Mouse (Mus musculus) midbrain, embryonic 12.5 days (tissue): ENCODE measurements around the gene Ablim1. TPM values are rescaled to one million over a fixed set of nuclear protein-coding genes. Genes with fewer than 3 reads are reported as not detected.
"Not testable (repeated sequence)": the region's sequence is repeated elsewhere in the genome, so short reads cannot be mapped to it uniquely, and the experiment has no call there.

Experiments used
- ATAC-seq: fragments of 200-750 bp; cut with Nextera tagmentation; 2 replicates; pipeline ENCODE4 v1.8.0; 2017; ENCODE audit warnings: low read depth, moderate TSS enrichment, moderate library complexity; ENCODE audit not compliant: low FRiP score
- H3K27ac ChIP-seq: fragments of 300-500 bp; sonication (generic); replicated peaks from 2 replicates; pipeline ENCODE4 v1.5.1; 2016; ENCODE audit warnings: mild to moderate bottlenecking
- H3K27me3 ChIP-seq: fragments of 300-500 bp; sonication (generic); 2 replicates; pipeline ENCODE4 v1.6.1; 2016; ENCODE audit warnings: mild to moderate bottlenecking
- H3K36me3 ChIP-seq: fragments of 300-500 bp; sonication (generic); 2 replicates; pipeline ENCODE4 v1.6.1; 2016
- H3K4me1 ChIP-seq: fragments of 300-500 bp; sonication (generic); 2 replicates; pipeline ENCODE4 v1.6.1; 2016
- H3K4me2 ChIP-seq: fragments of 300-500 bp; sonication (generic); replicated peaks from 2 replicates; pipeline ENCODE4 v1.6.1; 2016; ENCODE audit warnings: mild to moderate bottlenecking, moderate library complexity
- H3K4me3 ChIP-seq: fragments of 300-500 bp; sonication (generic); 2 replicates; pipeline ENCODE4 v1.5.1; 2016; ENCODE audit warnings: mild to moderate bottlenecking
- H3K9ac ChIP-seq: fragments of 300-500 bp; sonication (generic); replicated peaks from 2 replicates; pipeline ENCODE4 v1.6.1; 2016; ENCODE audit warnings: mild to moderate bottlenecking, moderate library complexity
- H3K9me3 ChIP-seq: fragments of 300-500 bp; sonication (generic); 2 replicates; pipeline ENCODE4 v1.6.1; 2016; ENCODE audit warnings: mild to moderate bottlenecking
- WGBS: fragments of 180-500 bp; shearing (Covaris S2); methylation state at CpG from one replicate; pipeline ENCODE4 v1.1.7; 2016; 5-methylcytosine and 5-hydroxymethylcytosine counted together
- polyA plus RNA-seq: library from polyadenylated mRNA; unstranded; fragments of >200 nt; fragmentation: Nextera tagmentation; extraction: Ambion mirVana; gene quantifications from 2 replicates; pipeline ENCODE4 v1.2.1, GENCODE M21; 2016

Ablim1 gene
- polyA plus RNA-seq, 1 experiment from 2014 or later: 24.0 TPM

- no peak overlapping the region for H3K9ac ChIP-seq
Observed at GRCm38 (mm10) chr19:57138045-57138444, 176.7 kb downstream of the Ablim1 start.

GRCm38 (mm10) chr19:57136228-57136627 is 178.5 kb downstream of the Ablim1 start:
- H3K27me3 ChIP-seq: no peaks in the 10 kb centered on the region
- no peaks in the 10 kb centered on the region for H3K36me3 ChIP-seq
- ATAC-seq: peak; percentile 41
- peaks cover 14% of the 10 kb centered on the region for H3K4me1 ChIP-seq
- no peak overlapping the region for H3K4me2 ChIP-seq
- 25% methylated on average over 7 of the region's 7 CpGs for WGBS
- no peaks in the 10 kb centered on the region for H3K9me3 ChIP-seq
- no peak overlapping the region for H3K27ac ChIP-seq
- H3K4me3 ChIP-seq: no peak overlapping the region
- H3K9ac ChIP-seq: no peak overlapping the region

More at GRCm38 (mm10) chr19:57138045-57138444, 176.7 kb downstream of the Ablim1 start:
- H3K9me3 ChIP-seq: no peaks in the 10 kb centered on the region
- no peak overlapping the region for H3K4me3 ChIP-seq
- H3K4me2 ChIP-seq: no peak overlapping the region
- no peaks in the 10 kb centered on the region for H3K27me3 ChIP-seq
- no peak overlapping the region for H3K27ac ChIP-seq
- no peaks in the 10 kb centered on the region for H3K36me3 ChIP-seq
- ATAC-seq: peak; percentile 19; the same call in 1 of the 2 replicates
- peaks cover 14% of the 10 kb centered on the region for H3K4me1 ChIP-seq

- ATAC-seq, H3K36me3 ChIP-seq, H3K4me2 ChIP-seq, H3K27me3 ChIP-seq, H3K9me3 ChIP-seq, H3K9ac ChIP-seq, H3K4me3 ChIP-seq, H3K27ac ChIP-seq: not testable (repeated sequence)
- WGBS: 94% methylated on average over 6 of the region's 6 CpGs
- peaks cover 14% of the 10 kb centered on the region for H3K4me1 ChIP-seq
Observed at GRCm38 (mm10) chr19:57135654-57136053, 179.1 kb downstream of the Ablim1 start.

- Histone ChIP-seq H3K36me3 (no peaks in the 10 kb centered on the region), H3K9me3 (no peaks in the 10 kb centered on the region), H3K27ac (peak overlapping the region; percentile 60), H3K9ac (no peak overlapping the region), H3K4me2 (peak overlapping the region; percentile 2; the same call in 1 of the 2 replicates), H3K27me3 (no peaks in the 10 kb centered on the region), H3K4me1 (peaks cover 14% of the 10 kb centered on the region), H3K4me3 (no peak overlapping the region)
- 48% methylated on average over 20 of the region's 20 CpGs for WGBS
- ATAC-seq: peak; percentile 23; the same call in 1 of the 2 replicates
Observed at GRCm38 (mm10) chr19:57134654-57135348, 179.9 kb downstream of the Ablim1 start.

- Histone ChIP-seq H3K27ac (no peak overlapping the region), H3K4me2 (no peak overlapping the region), H3K9me3 (no peaks in the 10 kb centered on the region), H3K4me1 (peaks cover 14% of the 10 kb centered on the region), H3K27me3 (no peaks in the 10 kb centered on the region), H3K9ac (no peak overlapping the region), H3K36me3 (no peaks in the 10 kb centered on the region), H3K4me3 (no peak overlapping the region)
- WGBS: 84% methylated on average over 6 of the region's 6 CpGs
- no peak for ATAC-seq
Observed at GRCm38 (mm10) chr19:57132916-57133520, 181.7 kb downstream of the Ablim1 start.

- Histone ChIP-seq H3K27me3 (no peaks in the 10 kb centered on the region), H3K27ac (no peak overlapping the region), H3K36me3 (no peaks in the 10 kb centered on the region), H3K4me1 (peaks cover 14% of the 10 kb centered on the region), H3K4me2 (no peak overlapping the region), H3K9ac (no peak overlapping the region), H3K9me3 (no peaks in the 10 kb centered on the region), H3K4me3 (no peak overlapping the region)
- WGBS: 84% methylated on average over 5 of the region's 5 CpGs
- ATAC-seq: no peak
Observed at GRCm38 (mm10) chr19:57132281-57132680, 182.4 kb downstream of the Ablim1 start.

GRCm38 (mm10) chr19:57131366-57131765 is 183.4 kb downstream of the Ablim1 start:
- Histone ChIP-seq H3K4me3 (no peak overlapping the region), H3K4me1 (peaks cover 14% of the 10 kb centered on the region), H3K9ac (no peak overlapping the region), H3K27me3 (no peaks in the 10 kb centered on the region), H3K4me2 (no peak overlapping the region), H3K27ac (no peak overlapping the region), H3K9me3 (no peaks in the 10 kb centered on the region), H3K36me3 (no peaks in the 10 kb centered on the region)
- 89% methylated on average over 4 of the region's 4 CpGs for WGBS
- no peak for ATAC-seq

GRCm38 (mm10) chr19:57130591-57130990 is 184.1 kb downstream of the Ablim1 start:
- Histone ChIP-seq H3K27me3 (no peaks in the 10 kb centered on the region), H3K27ac (no peak overlapping the region), H3K9ac (no peak overlapping the region), H3K9me3 (no peaks in the 10 kb centered on the region), H3K4me3 (no peak overlapping the region), H3K4me2 (no peak overlapping the region), H3K4me1 (peaks cover 14% of the 10 kb centered on the region), H3K36me3 (no peaks in the 10 kb centered on the region)
- WGBS: 89% methylated on average over 4 of the region's 4 CpGs
- ATAC-seq: no peak

GRCm38 (mm10) chr19:57129729-57130128 is 185.0 kb downstream of the Ablim1 start:
- no peak for ATAC-seq
- Histone ChIP-seq H3K4me1 (peaks cover 11% of the 10 kb centered on the region), H3K4me3 (no peak overlapping the region), H3K9me3 (no peaks in the 10 kb centered on the region), H3K27ac (no peak overlapping the region), H3K36me3 (no peaks in the 10 kb centered on the region), H3K4me2 (no peak overlapping the region), H3K9ac (no peak overlapping the region), H3K27me3 (no peaks in the 10 kb centered on the region)
- WGBS: 90% methylated on average over 9 of the region's 9 CpGs

GRCm38 (mm10) chr19:57128037-57128436 is 186.7 kb downstream of the Ablim1 start:
- no peak overlapping the region for H3K4me3 ChIP-seq
- no peak overlapping the region for H3K27ac ChIP-seq
- H3K4me2 ChIP-seq: no peak overlapping the region
- no peaks in the 10 kb centered on the region for H3K9me3 ChIP-seq
- no peaks in the 10 kb centered on the region for H3K4me1 ChIP-seq
- H3K27me3 ChIP-seq: no peaks in the 10 kb centered on the region
- H3K9ac ChIP-seq: no peak overlapping the region
- WGBS: 54% methylated on average over 6 of the region's 6 CpGs
- ATAC-seq: no peak
- no peaks in the 10 kb centered on the region for H3K36me3 ChIP-seq

GRCm38 (mm10) chr19:57127523-57127922 is 187.2 kb downstream of the Ablim1 start:
- H3K4me2 ChIP-seq: no peak overlapping the region
- no peaks in the 10 kb centered on the region for H3K36me3 ChIP-seq
- H3K27ac ChIP-seq: no peak overlapping the region
- no peak overlapping the region for H3K9ac ChIP-seq
- no peak for ATAC-seq
- 88% methylated on average over 5 of the region's 5 CpGs for WGBS
- H3K4me1 ChIP-seq: no peaks in the 10 kb centered on the region
- no peak overlapping the region for H3K4me3 ChIP-seq
- no peaks in the 10 kb centered on the region for H3K9me3 ChIP-seq
- H3K27me3 ChIP-seq: no peaks in the 10 kb centered on the region

GRCm38 (mm10) chr19:57126950-57127349 is 187.8 kb downstream of the Ablim1 start:
- Histone ChIP-seq H3K36me3 (no peaks in the 10 kb centered on the region), H3K9ac (no peak overlapping the region), H3K4me1 (no peaks in the 10 kb centered on the region), H3K9me3 (no peaks in the 10 kb centered on the region), H3K27me3 (no peaks in the 10 kb centered on the region), H3K27ac (no peak overlapping the region), H3K4me3 (no peak overlapping the region), H3K4me2 (no peak overlapping the region)
- 68% methylated on average over 10 of the region's 10 CpGs for WGBS
- no peak for ATAC-seq
